ENCODE assay signal across 14 mouse cellular contexts in genomic region chr13:94068308-94068707, GRCm38 (mm10).
"Had no signal": no experiment of that assay in that cellular context is flagged by ENCODE, and none has a peak within 500 bp of the region (broad histone marks: within the 10 kb centered on the region; RNA-seq: fewer than 3 reads in every experiment).

No protein-coding gene starts in this region.

- H3K9me3 ChIP-seq: limb, embryonic 15.5 days; liver, embryonic 12.5 days; stomach, embryonic 15.5 days had no signal

- DNase-seq: kidney, adult 11 months; kidney, postnatal 14 days; layer of hippocampus, adult 9-11 months; layer of hippocampus, postnatal 36 days; lung, embryonic 14.5 days; lung, postnatal 10 days; right cerebral cortex, postnatal 14 days; thymus, postnatal 36 days had no signal

- H3K4me3 ChIP-seq: limb, embryonic 15.5 days; liver, embryonic 12.5 days; megakaryocyte, embryonic 14.5 days; midbrain, embryonic 13.5 days; stomach, embryonic 15.5 days had no signal

- ATAC-seq: liver, embryonic 12.5 days; midbrain, embryonic 13.5 days had no signal

- H3K36me3 ChIP-seq: liver, embryonic 12.5 days; midbrain, embryonic 13.5 days; stomach, embryonic 15.5 days had no signal

- H3K4me2 ChIP-seq: limb, embryonic 15.5 days; liver, embryonic 12.5 days; lung, embryonic 14.5 days; midbrain, embryonic 13.5 days; stomach, embryonic 15.5 days had no signal

- H3K27me3 ChIP-seq: liver, embryonic 12.5 days; stomach, embryonic 15.5 days had no signal

- H3K9ac ChIP-seq: limb, embryonic 15.5 days; liver, embryonic 12.5 days; lung, embryonic 14.5 days; midbrain, embryonic 13.5 days; stomach, embryonic 15.5 days had no signal

- H3K27ac ChIP-seq: limb, embryonic 15.5 days; liver, embryonic 12.5 days; macrophage; midbrain, embryonic 13.5 days; stomach, embryonic 15.5 days had no signal
